Mouse (Mus musculus) limb, embryonic 15.5 days (tissue): Measurements from ENCODE around the gene Btbd9. TPM values are rescaled to one million over a fixed set of nuclear protein-coding genes. Genes with fewer than 3 reads are reported as not detected.

Experiments
- ATAC-seq: fragments of 200-750 bp; cut with Nextera tagmentation; 2 replicates; pipeline ENCODE4 v1.8.0; 2017; ENCODE audit warnings: low read depth, moderate TSS enrichment; ENCODE audit not compliant: insufficient number of reproducible peaks, low FRiP score, low TSS enrichment
- H3K27ac ChIP-seq: fragments of 300-500 bp; sonication (generic); 2 replicates; pipeline ENCODE4 v1.5.1; 2015; ENCODE audit warnings: moderate library complexity, mild to moderate bottlenecking, inconsistent platforms
- H3K27me3 ChIP-seq: fragments of 300-500 bp; sonication (generic); 2 replicates; pipeline ENCODE4 v1.6.1; 2015; ENCODE audit warnings: inconsistent platforms
- H3K36me3 ChIP-seq: fragments of 300-500 bp; sonication (generic); 2 replicates; pipeline ENCODE4 v1.6.1; 2015; ENCODE audit warnings: inconsistent platforms
- H3K4me1 ChIP-seq: fragments of 300-500 bp; sonication (generic); 2 replicates; pipeline ENCODE4 v1.6.1; 2015; ENCODE audit warnings: inconsistent platforms
- H3K4me2 ChIP-seq: fragments of 300-500 bp; sonication (generic); 2 replicates; pipeline ENCODE4 v1.6.1; 2015; ENCODE audit warnings: mild to moderate bottlenecking, inconsistent platforms
- H3K4me3 ChIP-seq: fragments of 300-500 bp; sonication (generic); 2 replicates; pipeline ENCODE4 v1.5.1; 2015; ENCODE audit warnings: mild to moderate bottlenecking, inconsistent platforms
- H3K9ac ChIP-seq: fragments of 300-500 bp; sonication (generic); 2 replicates; pipeline ENCODE4 v1.6.1; 2015; ENCODE audit warnings: inconsistent platforms
- H3K9me3 ChIP-seq: fragments of 300-500 bp; sonication (generic); 2 replicates; pipeline ENCODE4 v1.6.1; 2016; ENCODE audit warnings: inconsistent platforms
- WGBS: fragments of 180-500 bp; shearing (Covaris S2); methylation state at CpG from one replicate; pipeline ENCODE4 v1.1.7; 2015; 5-methylcytosine and 5-hydroxymethylcytosine counted together
- polyA plus RNA-seq: library from polyadenylated mRNA; unstranded; fragments of >200 nt; fragmentation: Nextera tagmentation; extraction: Ambion mirVana; gene quantifications from 2 replicates; pipeline ENCODE4 v1.2.1, GENCODE M21; 2015

Gene Btbd9
- polyA plus RNA-seq, 1 experiment from 2014 or later: 54.5 TPM

GRCm38 (mm10) chr17:30468368-30468767, 107.9 kb downstream of the Btbd9 start:
- H3K4me2 ChIP-seq: no peak overlapping the region
- no peak overlapping the region for H3K4me3 ChIP-seq
- no peaks in the 10 kb centered on the region for H3K27me3 ChIP-seq
- ATAC-seq: no peak
- H3K27ac ChIP-seq: no peak overlapping the region
- no peaks in the 10 kb centered on the region for H3K9me3 ChIP-seq
- H3K4me1 ChIP-seq: peaks cover 25% of the 10 kb centered on the region
- no peak overlapping the region for H3K9ac ChIP-seq
- 34% methylated on average over 4 of the region's 4 CpGs for WGBS
- no peaks in the 10 kb centered on the region for H3K36me3 ChIP-seq

- no peak overlapping the region for H3K4me2 ChIP-seq
- H3K27me3 ChIP-seq: no peaks in the 10 kb centered on the region
- H3K36me3 ChIP-seq: no peaks in the 10 kb centered on the region
- peaks cover 25% of the 10 kb centered on the region for H3K4me1 ChIP-seq
- H3K9ac ChIP-seq: no peak overlapping the region
- no peaks in the 10 kb centered on the region for H3K9me3 ChIP-seq
- 45% methylated on average over 14 of the region's 14 CpGs for WGBS
- no peak for ATAC-seq
- H3K4me3 ChIP-seq: no peak overlapping the region
- 0 out of 2 replicates have a peak overlapping the region, but pooled peaks have one; percentile 13 for H3K27ac ChIP-seq
These were observed 108.6 kb downstream of the Btbd9 start for GRCm38 (mm10) chr17:30467566-30468213.

GRCm38 (mm10) chr17:30465060-30465762, 111.1 kb downstream of the Btbd9 start:
- ATAC-seq: no peak
- WGBS: 74% methylated on average over 6 of the region's 6 CpGs

GRCm38 (mm10) chr17:30464240-30464745, 112.0 kb downstream of the Btbd9 start:
- no peak overlapping the region for H3K27ac ChIP-seq
- H3K27me3 ChIP-seq: no peaks in the 10 kb centered on the region
- no peaks in the 10 kb centered on the region for H3K9me3 ChIP-seq
- H3K9ac ChIP-seq: no peak overlapping the region
- WGBS: 54% methylated on average over 5 of the region's 5 CpGs
- no peaks in the 10 kb centered on the region for H3K36me3 ChIP-seq
- H3K4me2 ChIP-seq: no peak overlapping the region
- H3K4me1 ChIP-seq: peaks cover 21% of the 10 kb centered on the region
- ATAC-seq: no peak
- no peak overlapping the region for H3K4me3 ChIP-seq

More at GRCm38 (mm10) chr17:30465060-30465762, 111.1 kb downstream of the Btbd9 start:
- Histone ChIP-seq H3K27ac (no peak overlapping the region), H3K4me1 (peaks cover 24% of the 10 kb centered on the region), H3K36me3 (no peaks in the 10 kb centered on the region), H3K4me2 (no peak overlapping the region), H3K9me3 (no peaks in the 10 kb centered on the region), H3K27me3 (no peaks in the 10 kb centered on the region), H3K4me3 (no peak overlapping the region), H3K9ac (no peak overlapping the region)

- H3K4me2 ChIP-seq: no peak overlapping the region
- H3K9me3 ChIP-seq: no peaks in the 10 kb centered on the region
- no peak overlapping the region for H3K27ac ChIP-seq
- H3K9ac ChIP-seq: no peak overlapping the region
- ATAC-seq: no peak
- H3K4me3 ChIP-seq: no peak overlapping the region
- H3K4me1 ChIP-seq: peaks cover 16% of the 10 kb centered on the region; the same call in 1 of the 2 replicates
- H3K27me3 ChIP-seq: no peaks in the 10 kb centered on the region
- 52% methylated on average over 2 of the region's 2 CpGs for WGBS
- no peaks in the 10 kb centered on the region for H3K36me3 ChIP-seq
These were observed 115.5 kb downstream of the Btbd9 start for GRCm38 (mm10) chr17:30460727-30461349.

GRCm38 (mm10) chr17:30459706-30460105, 116.6 kb downstream of the Btbd9 start:
- no peak for ATAC-seq
- Histone ChIP-seq H3K4me2 (no peak overlapping the region), H3K9ac (no peak overlapping the region), H3K27ac (no peak overlapping the region), H3K4me3 (no peak overlapping the region), H3K4me1 (peaks cover 16% of the 10 kb centered on the region; the same call in 1 of the 2 replicates), H3K27me3 (no peaks in the 10 kb centered on the region), H3K36me3 (no peaks in the 10 kb centered on the region), H3K9me3 (no peaks in the 10 kb centered on the region)
- WGBS: 75% methylated on average over 5 of the region's 5 CpGs

GRCm38 (mm10) chr17:30458926-30459325, 117.4 kb downstream of the Btbd9 start:
- H3K4me3 ChIP-seq: no peak overlapping the region
- peaks cover 11% of the 10 kb centered on the region; the same call in 1 of the 2 replicates for H3K4me1 ChIP-seq
- WGBS: 90% methylated on average over 5 of the region's 5 CpGs
- ATAC-seq: no peak
- no peaks in the 10 kb centered on the region for H3K27me3 ChIP-seq
- no peak overlapping the region for H3K4me2 ChIP-seq
- no peaks in the 10 kb centered on the region for H3K9me3 ChIP-seq
- H3K36me3 ChIP-seq: no peaks in the 10 kb centered on the region
- no peak overlapping the region for H3K9ac ChIP-seq
- no peak overlapping the region for H3K27ac ChIP-seq

GRCm38 (mm10) chr17:30458301-30458700, 118.0 kb downstream of the Btbd9 start:
- H3K27ac ChIP-seq: no peak overlapping the region
- 43% methylated on average over 3 of the region's 3 CpGs for whole genome bisulfite sequencing

GRCm38 (mm10) chr17:30457486-30457885, 118.8 kb downstream of the Btbd9 start:
- H3K9me3 ChIP-seq: no peaks in the 10 kb centered on the region
- H3K4me2 ChIP-seq: no peak overlapping the region
- no peaks in the 10 kb centered on the region for H3K27me3 ChIP-seq
- no peak overlapping the region for H3K9ac ChIP-seq
- no peak for ATAC-seq
- no peaks in the 10 kb centered on the region for H3K36me3 ChIP-seq
- H3K4me1 ChIP-seq: 0 out of 2 replicates have a peak, but pooled peaks cover 11% of the 10 kb centered on the region
- WGBS: 81% methylated on average over 7 of the region's 7 CpGs
- H3K4me3 ChIP-seq: no peak overlapping the region
- no peak overlapping the region for H3K27ac ChIP-seq

More at GRCm38 (mm10) chr17:30458301-30458700, 118.0 kb downstream of the Btbd9 start:
- Histone ChIP-seq H3K36me3 (no peaks in the 10 kb centered on the region), H3K9ac (no peak overlapping the region), H3K9me3 (no peaks in the 10 kb centered on the region), H3K27me3 (no peaks in the 10 kb centered on the region), H3K4me2 (no peak overlapping the region), H3K4me3 (no peak overlapping the region), H3K4me1 (0 out of 2 replicates have a peak, but pooled peaks cover 11% of the 10 kb centered on the region)
- no peak for ATAC-seq

GRCm38 (mm10) chr17:30456293-30456692, 120.0 kb downstream of the Btbd9 start:
- Histone ChIP-seq H3K4me1 (0 out of 2 replicates have a peak, but pooled peaks cover 11% of the 10 kb centered on the region), H3K4me2 (no peak overlapping the region), H3K4me3 (no peak overlapping the region), H3K9ac (no peak overlapping the region), H3K36me3 (no peaks in the 10 kb centered on the region), H3K27ac (no peak overlapping the region), H3K27me3 (no peaks in the 10 kb centered on the region), H3K9me3 (no peaks in the 10 kb centered on the region)
- WGBS: 69% methylated on average over 12 of the region's 12 CpGs
- no peak for ATAC-seq

GRCm38 (mm10) chr17:30454862-30455243, 121.4 kb downstream of the Btbd9 start:
- H3K27ac ChIP-seq: no peak overlapping the region
- no peak overlapping the region for H3K9ac ChIP-seq
- H3K9me3 ChIP-seq: no peaks in the 10 kb centered on the region
- H3K27me3 ChIP-seq: no peaks in the 10 kb centered on the region
- no peak overlapping the region for H3K4me3 ChIP-seq
- H3K4me2 ChIP-seq: no peak overlapping the region
- 0 out of 2 replicates have a peak, but pooled peaks cover 5% of the 10 kb centered on the region for H3K4me1 ChIP-seq
- 22% methylated on average over 3 of the region's 3 CpGs for WGBS
- no peaks in the 10 kb centered on the region for H3K36me3 ChIP-seq
- no peak for ATAC-seq
